Mouse (Mus musculus) liver, adult 2 months (tissue): ENCODE data around the gene Sh2d1b1.

ENCODE experiments used
- CTCF ChIP-seq: fragments of 200-500 bp; IDR thresholded peaks from 2 replicates; pipeline ENCODE4 v1.5.1; 2011; ENCODE audit warnings: low read depth, low read length, control low read depth
- POLR2A ChIP-seq: fragments of 200-500 bp; IDR thresholded peaks from 2 replicates; pipeline ENCODE4 v1.6.1; 2011; ENCODE audit warnings: low read length, control low read depth; ENCODE audit not compliant: insufficient read depth; ENCODE audit errors: extremely low read depth

GRCm38 (mm10) chr1:170311431-170311830, 34.3 kb downstream of the Sh2d1b1 start:
- no peak for TF ChIP-seq CTCF
- no peak for TF ChIP-seq POLR2A
